ENCODE assay signal across 23 mouse cellular contexts in the genomic region with DNA sequence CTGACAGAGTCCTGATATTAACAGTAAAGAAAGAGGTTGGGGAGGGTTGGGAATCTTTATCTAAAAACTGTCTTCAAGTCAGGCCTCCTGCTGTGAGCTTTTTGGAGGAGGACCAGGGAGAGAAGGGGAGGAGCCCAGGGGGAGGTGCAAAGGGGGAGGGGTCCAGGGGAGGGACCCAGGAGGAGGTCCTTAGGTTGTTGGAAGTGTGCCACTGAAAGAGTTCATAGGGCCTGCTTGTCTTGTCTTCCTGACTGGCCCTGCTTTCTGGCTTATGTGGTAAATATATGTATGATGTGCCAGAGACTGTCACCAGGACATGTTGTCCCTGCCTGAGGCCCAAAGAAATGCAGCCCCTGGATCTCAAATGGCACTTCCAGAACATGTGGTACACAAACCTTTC. TPM values are rescaled to one million over a fixed set of nuclear protein-coding genes. Genes with fewer than 3 reads are reported as not detected.
DNase-seq lines count a peak whose midpoint lies in the region; ATAC-seq and TF ChIP-seq lines count a peak whose summit lies in the region.
"Had no signal": no experiment of that assay in that cellular context is flagged by ENCODE, and none has a peak within 500 bp of the region (broad histone marks: within the 10 kb centered on the region; RNA-seq: fewer than 3 reads in every experiment).

No protein-coding gene starts in this region.

- H3K9ac ChIP-seq in liver, embryonic 15.5 days = no peak overlapping the region
- H3K9ac ChIP-seq in forebrain, postnatal 0 days = no peak overlapping the region
- H3K9ac ChIP-seq: embryonic facial prominence, embryonic 15.5 days; heart, embryonic 12.5 days; midbrain, embryonic 13.5 days; neural tube, embryonic 15.5 days had no signal

- ATAC-seq in G1E (ENCODE audit: extremely low read depth, insufficient number of reproducible peaks, low FRiP score, poor library complexity, severe bottlenecking) = no peak
- ATAC-seq in common myeloid progenitor, adult 5-6 weeks (replicated peaks; ENCODE audit: low read depth, poor library complexity, severe bottlenecking) = peak; percentile 68
- ATAC-seq in liver, embryonic 15.5 days (ENCODE audit: insufficient read depth) = peak; percentile 42
- ATAC-seq in forebrain, postnatal 0 days = no peak
- ATAC-seq: hindbrain, embryonic 16.5 days; midbrain, embryonic 13.5 days had no signal

- TF ChIP-seq POLR2A in kidney, adult 2 months (IDR thresholded peaks at IDR 0.05; ENCODE audit: low read depth, low read length) = no peak

- H3K4me3 ChIP-seq in kidney, adult 2 months (ENCODE audit: insufficient read depth, low read depth, low read length) = no peak overlapping the region
- H3K4me3 ChIP-seq in G1E (ENCODE audit: low read depth, low read length) = no peak overlapping the region
- no peak overlapping the region for H3K4me3 ChIP-seq in liver, embryonic 15.5 days (replicated peaks)
- no peak overlapping the region for H3K4me3 ChIP-seq in forebrain, postnatal 0 days (ENCODE audit: low read depth, low read length)
- H3K4me3 ChIP-seq: embryonic facial prominence, embryonic 15.5 days; heart, embryonic 12.5 days; midbrain, embryonic 13.5 days; myocyte; neural tube, embryonic 15.5 days had no signal

- H3K36me3 ChIP-seq in kidney, adult 2 months (ENCODE audit: control insufficient read depth, insufficient read depth, low read length) = no peaks in the 10 kb centered on the region
- H3K36me3 ChIP-seq in G1E (replicated peaks) = peaks cover 97% of the 10 kb centered on the region
- H3K36me3 ChIP-seq in liver, embryonic 15.5 days (replicated peaks) = peaks cover 75% of the 10 kb centered on the region
- H3K36me3 ChIP-seq in forebrain, postnatal 0 days (ENCODE audit: insufficient read depth) = no peaks in the 10 kb centered on the region
- H3K36me3 ChIP-seq: heart, embryonic 12.5 days; midbrain, embryonic 13.5 days; neural tube, embryonic 15.5 days had no signal

- H3K27me3 ChIP-seq in kidney, adult 2 months (replicated peaks; ENCODE audit: control insufficient read depth, insufficient read depth, low read length) = no peaks in the 10 kb centered on the region
- no peaks in the 10 kb centered on the region for H3K27me3 ChIP-seq in G1E (ENCODE audit: insufficient read depth, low read length)
- no peaks in the 10 kb centered on the region for H3K27me3 ChIP-seq in liver, embryonic 15.5 days
- H3K27me3 ChIP-seq in forebrain, postnatal 0 days (ENCODE audit: insufficient read depth, low read length) = no peaks in the 10 kb centered on the region; the same call in 1 of the 2 replicates
- H3K27me3 ChIP-seq: embryonic facial prominence, embryonic 15.5 days had no signal

- no peak overlapping the region for H3K27ac ChIP-seq in kidney, adult 2 months (ENCODE audit: insufficient read depth, low read depth, low read length)
- H3K27ac ChIP-seq in liver, embryonic 15.5 days (replicated peaks) = no peak overlapping the region
- H3K27ac ChIP-seq in forebrain, postnatal 0 days (ENCODE audit: low read depth, low read length) = no peak overlapping the region
- H3K27ac ChIP-seq: embryonic facial prominence, embryonic 15.5 days; midbrain, embryonic 13.5 days; neural tube, embryonic 15.5 days had no signal

- H3K4me2 ChIP-seq in liver, embryonic 15.5 days = no peak overlapping the region
- H3K4me2 ChIP-seq in forebrain, postnatal 0 days (ENCODE audit: low read depth) = no peak overlapping the region
- H3K4me2 ChIP-seq: embryonic facial prominence, embryonic 15.5 days; heart, embryonic 12.5 days; midbrain, embryonic 13.5 days; neural tube, embryonic 15.5 days had no signal

- H3K9me3 ChIP-seq in G1E (replicated peaks) = no peaks in the 10 kb centered on the region
- H3K9me3 ChIP-seq in liver, embryonic 15.5 days (replicated peaks) = no peaks in the 10 kb centered on the region
- no peaks in the 10 kb centered on the region for H3K9me3 ChIP-seq in forebrain, postnatal 0 days (ENCODE audit: low read length)
- H3K9me3 ChIP-seq: embryonic facial prominence, embryonic 15.5 days; midbrain, embryonic 13.5 days; neural tube, embryonic 15.5 days had no signal

- no peak for TF ChIP-seq CTCF in kidney, adult 2 months (conservative IDR thresholded peaks at IDR 0.05; ENCODE audit: insufficient read depth, insufficient read length, low read depth, low read length)
- no peak for TF ChIP-seq CTCF in G1E (IDR thresholded peaks at IDR 0.05; ENCODE audit: low read depth, low read length)
- no peak for TF ChIP-seq CTCF in forebrain, postnatal 0 days (IDR thresholded peaks at IDR 0.05; ENCODE audit: low read depth)

- DNase-seq in kidney, adult 2 months = peak; percentile 42
- no peak for DNase-seq in kidney, postnatal 14 days
- peak; percentile 41 for DNase-seq in G1E (ENCODE audit: low spot score)
- no peak for DNase-seq in forebrain, postnatal 0 days
- no peak for DNase-seq in urinary bladder, postnatal 4 days (ENCODE audit: low spot score in 2 of 2)
- no peak for DNase-seq in urinary bladder, adult 2 months (ENCODE audit: low spot score)
- DNase-seq: adrenal gland, postnatal 36 days; B cell, adult 2 months; cerebellum, adult 9-10 months; embryo, embryonic 11 days; kidney, adult 18-20 months; layer of hippocampus, postnatal 36 days; lung, adult 18-20 months; lung, postnatal 4 days; right cerebral cortex, postnatal 4 days had no signal

- H3K4me1 ChIP-seq in kidney, adult 2 months (ENCODE audit: control insufficient read depth, insufficient read depth, low read length) = no peaks in the 10 kb centered on the region
- H3K4me1 ChIP-seq in G1E (ENCODE audit: insufficient read depth, low read depth, low read length) = peaks cover 15% of the 10 kb centered on the region
- no peaks in the 10 kb centered on the region; the same call in 1 of the 2 replicates for H3K4me1 ChIP-seq in liver, embryonic 15.5 days (replicated peaks)
- no peaks in the 10 kb centered on the region for H3K4me1 ChIP-seq in forebrain, postnatal 0 days (ENCODE audit: insufficient read depth)

RNA-seq across cellular contexts. Expression of a gene that starts 49.2 kb away (rescaled TPM):
- 2.7 and 3.1 TPM in 2 replicates for polyA plus RNA-seq in kidney, adult 2 months (2012; rRNA removed)
- total RNA-seq in G1E (2014; fragmentation: Nextera tagmentation) = 24.8 and 27.9 TPM in 2 replicates
- total RNA-seq in G1E (2017) = 21.3 and 21.7 TPM in 2 replicates
- 29.7 and 31.1 TPM in 2 replicates for polyA plus RNA-seq in G1E (2012)
- 23.0 and 25.3 TPM in 2 replicates for total RNA-seq in common myeloid progenitor, adult 5-6 weeks (2017)
- polyA plus RNA-seq in liver, embryonic 15.5 days (2015; fragmentation: Nextera tagmentation; extraction: Ambion mirVana) = 2.9 and 3.0 TPM in 2 replicates
- total RNA-seq in forebrain, postnatal 0 days (2014; rRNA removed) = 0.92 and 1.8 TPM in 2 replicates
- polyA plus RNA-seq in forebrain, postnatal 0 days (2015; fragmentation: Nextera tagmentation; extraction: Ambion mirVana) = 0.28 and 0.54 TPM in 2 replicates
- polyA plus RNA-seq in urinary bladder, adult 2 months (2012; rRNA removed) = 3.0 and 5.3 TPM in 2 replicates

Comparison
In these comparisons a context has a peak if more than half of its experiments do, and no peak if none do; other contexts are left out.
1. DNase-seq: peak in kidney, adult 2 months (single experiment) and G1E (single experiment); none in kidney, postnatal 14 days (single experiment), forebrain, postnatal 0 days (single experiment), urinary bladder, postnatal 4 days (0 of 2) and urinary bladder, adult 2 months (single experiment).
2. ATAC-seq: peak in common myeloid progenitor, adult 5-6 weeks (single experiment) and liver, embryonic 15.5 days (single experiment); none in G1E (single experiment) and forebrain, postnatal 0 days (single experiment).